Mouse (Mus musculus) cerebellum, adult 18-20 months (tissue): Measurements from ENCODE around the gene Dcaf4.

Experiments used
- DNase-seq, 2 experiments: peaks; one replicate each; pipeline ENCODE4 v3.0.0; 2021

Dcaf4 gene

GRCm38 (mm10) chr12:83496336-83496735, 23.9 kb upstream of the Dcaf4 start:
- DNase-seq: no peak

- DNase-seq: no peak
Measured at GRCm38 (mm10) chr12:83496736-83497135, 23.5 kb upstream of the Dcaf4 start.

- no peak for DNase-seq
Measured at GRCm38 (mm10) chr12:83497959-83498358, 22.3 kb upstream of the Dcaf4 start.

- DNase-seq: no peak
Measured at GRCm38 (mm10) chr12:83499256-83499655, 21.0 kb upstream of the Dcaf4 start.

GRCm38 (mm10) chr12:83502190-83502589, 18.1 kb upstream of the Dcaf4 start:
- peak; percentile 74 to 81 for DNase-seq

GRCm38 (mm10) chr12:83506543-83506942, 13.7 kb upstream of the Dcaf4 start:
- DNase-seq: no peak

GRCm38 (mm10) chr12:83510586-83510985, 9.7 kb upstream of the Dcaf4 start:
- DNase-seq: no peak

GRCm38 (mm10) chr12:83512783-83513182, 7.5 kb upstream of the Dcaf4 start:
- no peak for DNase-seq

- DNase-seq: no peak
Measured at GRCm38 (mm10) chr12:83513185-83513584, 7.1 kb upstream of the Dcaf4 start.

GRCm38 (mm10) chr12:83514216-83514615, 6.0 kb upstream of the Dcaf4 start:
- no peak for DNase-seq

- DNase-seq: no peak
Measured at GRCm38 (mm10) chr12:83517580-83517979, 2.7 kb upstream of the Dcaf4 start.

- DNase-seq: no peak
Measured at GRCm38 (mm10) chr12:83521083-83521482, 817 bp downstream of the Dcaf4 start.

- no peak for DNase-seq
Measured at GRCm38 (mm10) chr12:83523056-83523455, 2.8 kb downstream of the Dcaf4 start.

- no peak for DNase-seq
Measured at GRCm38 (mm10) chr12:83523892-83524291, 3.6 kb downstream of the Dcaf4 start.

GRCm38 (mm10) chr12:83524329-83524728, 4.1 kb downstream of the Dcaf4 start:
- DNase-seq: peak; percentile 40 to 49

GRCm38 (mm10) chr12:83525822-83526544, 5.7 kb downstream of the Dcaf4 start:
- no peak for DNase-seq

GRCm38 (mm10) chr12:83527816-83528215, 7.5 kb downstream of the Dcaf4 start:
- no peak for DNase-seq

GRCm38 (mm10) chr12:83528665-83529064, 8.4 kb downstream of the Dcaf4 start:
- DNase-seq: no peak

- no peak for DNase-seq
Measured at GRCm38 (mm10) chr12:83531992-83532391, 11.7 kb downstream of the Dcaf4 start.

- DNase-seq: no peak
Measured at GRCm38 (mm10) chr12:83532966-83533365, 12.7 kb downstream of the Dcaf4 start.

- DNase-seq: no peak
Measured at GRCm38 (mm10) chr12:83534190-83534589, 13.9 kb downstream of the Dcaf4 start.

GRCm38 (mm10) chr12:83535428-83535827, 15.2 kb downstream of the Dcaf4 start:
- no peak for DNase-seq

GRCm38 (mm10) chr12:83536039-83536438, 15.8 kb downstream of the Dcaf4 start:
- DNase-seq: no peak

- no peak for DNase-seq
Measured at GRCm38 (mm10) chr12:83543997-83544396, 23.7 kb downstream of the Dcaf4 start.

GRCm38 (mm10) chr12:83544791-83545190, 24.5 kb downstream of the Dcaf4 start:
- DNase-seq: no peak
